Mouse (Mus musculus) small intestine, adult 2 months (tissue): ENCODE measurements around the gene BC048507. TPM values are rescaled to one million over a fixed set of nuclear protein-coding genes. Genes with fewer than 3 reads are reported as not detected.

Source experiments
- H3K27ac ChIP-seq: fragments of 200-500 bp; 2 replicates; pipeline ENCODE4 v1.5.1; 2012; ENCODE audit warnings: low read depth, low read length, control low read depth, inconsistent platforms; ENCODE audit not compliant: insufficient read depth
- H3K27me3 ChIP-seq: fragments of 200-500 bp; 2 replicates; pipeline ENCODE4 v1.6.1; 2012; ENCODE audit warnings: mild to moderate bottlenecking, moderate library complexity, low read length, inconsistent platforms; ENCODE audit not compliant: control insufficient read depth, insufficient read depth
- H3K36me3 ChIP-seq: fragments of 200-500 bp; 2 replicates; pipeline ENCODE4 v1.6.1; 2012; ENCODE audit warnings: mild to moderate bottlenecking, low read length, control low read depth, inconsistent platforms; ENCODE audit not compliant: control insufficient read depth, insufficient read depth
- H3K4me1 ChIP-seq: fragments of 200-500 bp; 2 replicates; pipeline ENCODE4 v1.6.1; 2012; ENCODE audit warnings: low read length, inconsistent platforms, mixed read lengths; ENCODE audit not compliant: control insufficient read depth, insufficient read depth, insufficient read length
- H3K4me3 ChIP-seq: fragments of 200-500 bp; 2 replicates; pipeline ENCODE4 v1.5.1; 2012; ENCODE audit warnings: low read depth, mild to moderate bottlenecking, control low read depth, inconsistent platforms, low read length, moderate library complexity
- CTCF ChIP-seq: fragments of 200-500 bp; IDR thresholded peaks from 2 replicates; pipeline ENCODE4 v1.5.1; 2012; ENCODE audit warnings: low read depth, mild to moderate bottlenecking, control low read depth, inconsistent platforms, low read length, moderate library complexity, mixed read lengths; ENCODE audit not compliant: insufficient replicate concordance, insufficient read length; ENCODE audit errors: extremely low read depth
- POLR2A ChIP-seq: fragments of 200-500 bp; IDR thresholded peaks from 2 replicates; pipeline ENCODE4 v1.6.1; 2012; ENCODE audit warnings: low read depth, mild to moderate bottlenecking, control low read depth, inconsistent platforms, low read length, moderate library complexity
- WGBS: fragments of 180-500 bp; shearing (Covaris S2); methylation state at CpG from one replicate; pipeline ENCODE4 v1.1.7; 2018; 5-methylcytosine and 5-hydroxymethylcytosine counted together
- polyA plus RNA-seq: library from polyadenylated mRNA; depleted of rRNA; stranded (reverse); fragments of >200 nt; gene quantifications from 2 replicates; pipeline ENCODE4 v1.2.3, GENCODE M21; 2012

The BC048507 gene
- polyA plus RNA-seq, 1 experiment, result not detected

GRCm38 (mm10) chr13:67844853-67845194 lies 18.3 kb upstream of the BC048507 start:
- no peaks in the 10 kb centered on the region for H3K4me1 ChIP-seq
- H3K27me3 ChIP-seq, result no peaks in the 10 kb centered on the region
- peak overlapping the region; percentile 52; the same call in 1 of the 2 replicates for H3K4me3 ChIP-seq
- no peak overlapping the region for H3K27ac ChIP-seq
- 34% methylated on average over 8 of the region's 8 CpGs for WGBS
- H3K36me3 ChIP-seq, result no peaks in the 10 kb centered on the region
- TF ChIP-seq POLR2A (no peak), CTCF (no peak)

GRCm38 (mm10) chr13:67850361-67850760 lies 12.8 kb upstream of the BC048507 start:
- Histone ChIP-seq H3K4me3 (no peak overlapping the region), H3K36me3 (no peaks in the 10 kb centered on the region), H3K27me3 (no peaks in the 10 kb centered on the region), H3K4me1 (no peaks in the 10 kb centered on the region), H3K27ac (no peak overlapping the region)
- WGBS, result 66% methylated on average over 3 of the region's 3 CpGs
- TF ChIP-seq CTCF, result no peak

- Histone ChIP-seq H3K4me3 (no peak overlapping the region), H3K36me3 (no peaks in the 10 kb centered on the region), H3K4me1 (no peaks in the 10 kb centered on the region), H3K27ac (no peak overlapping the region), H3K27me3 (no peaks in the 10 kb centered on the region)
- WGBS, result 74% methylated on average over 6 of the region's 6 CpGs
- TF ChIP-seq CTCF (no peak), POLR2A (no peak)
These were observed 10.0 kb upstream of the BC048507 start for GRCm38 (mm10) chr13:67853130-67853529.

GRCm38 (mm10) chr13:67853983-67854382 lies 9.1 kb upstream of the BC048507 start:
- 87% methylated on average over 2 of the region's 2 CpGs for WGBS
- TF ChIP-seq CTCF (no peak), POLR2A (no peak)
- H3K36me3 ChIP-seq, result no peaks in the 10 kb centered on the region
- no peak overlapping the region for H3K4me3 ChIP-seq
- no peak overlapping the region for H3K27ac ChIP-seq
- no peaks in the 10 kb centered on the region for H3K4me1 ChIP-seq
- H3K27me3 ChIP-seq, result no peaks in the 10 kb centered on the region

- no peaks in the 10 kb centered on the region for H3K36me3 ChIP-seq
- TF ChIP-seq CTCF (no peak), POLR2A (no peak)
These were observed 5.8 kb upstream of the BC048507 start for GRCm38 (mm10) chr13:67857317-67857716.

GRCm38 (mm10) chr13:67862508-67862907 lies 618 bp upstream of the BC048507 start:
- TF ChIP-seq CTCF (no peak), POLR2A (no peak)
- Histone ChIP-seq H3K36me3 (no peaks in the 10 kb centered on the region), H3K27ac (no peak overlapping the region), H3K4me1 (no peaks in the 10 kb centered on the region), H3K27me3 (no peaks in the 10 kb centered on the region), H3K4me3 (no peak overlapping the region)
- WGBS, result 81% methylated on average over 9 of the region's 9 CpGs

More at GRCm38 (mm10) chr13:67857317-67857716, 5.8 kb upstream of the BC048507 start:
- Histone ChIP-seq H3K27me3 (no peaks in the 10 kb centered on the region), H3K4me3 (no peak overlapping the region), H3K4me1 (no peaks in the 10 kb centered on the region), H3K27ac (no peak overlapping the region)
- 19% methylated on average over 1 of the region's 1 CpGs for WGBS

GRCm38 (mm10) chr13:67864764-67865350 lies 1.7 kb downstream of the BC048507 start:
- H3K4me3 ChIP-seq, result no peak overlapping the region
- H3K4me1 ChIP-seq, result no peaks in the 10 kb centered on the region
- 57% methylated on average over 5 of the region's 5 CpGs for WGBS
- no peaks in the 10 kb centered on the region for H3K27me3 ChIP-seq
- TF ChIP-seq CTCF, result no peak
- no peak for TF ChIP-seq POLR2A
- H3K36me3 ChIP-seq, result no peaks in the 10 kb centered on the region
- no peak overlapping the region for H3K27ac ChIP-seq
